Mouse (Mus musculus) intestine, postnatal 0 days (tissue): ENCODE results near the gene Lta. TPM values are rescaled to one million over a fixed set of nuclear protein-coding genes. Genes with fewer than 3 reads are reported as not detected.

Experiments
- ATAC-seq: fragments of 200-750 bp; cut with Nextera tagmentation; 2 replicates; pipeline ENCODE4 v1.8.0; 2017; ENCODE audit warnings: mild to moderate bottlenecking, moderate TSS enrichment, moderate library complexity
- H3K27ac ChIP-seq: fragments of 300-500 bp; sonication (generic); 2 replicates; pipeline ENCODE4 v1.5.1; 2014; ENCODE audit warnings: mild to moderate bottlenecking, low read depth, low read length, moderate library complexity
- H3K27me3 ChIP-seq: fragments of 300-500 bp; sonication (generic); replicated peaks from 2 replicates; pipeline ENCODE4 v1.6.1; 2014; ENCODE audit warnings: low read length, mixed read lengths; ENCODE audit not compliant: control insufficient read depth, insufficient read depth
- H3K36me3 ChIP-seq: fragments of 300-500 bp; sonication (generic); 2 replicates; pipeline ENCODE4 v1.6.1; 2014; ENCODE audit warnings: mild to moderate bottlenecking, moderate library complexity; ENCODE audit not compliant: control insufficient read depth, insufficient read depth
- H3K4me1 ChIP-seq: fragments of 300-500 bp; sonication (generic); replicated peaks from 2 replicates; pipeline ENCODE4 v1.6.1; 2014; ENCODE audit warnings: antibody characterized with exemption, low read length, mixed read lengths; ENCODE audit not compliant: control insufficient read depth, insufficient read depth
- H3K4me2 ChIP-seq: fragments of 300-500 bp; sonication (generic); replicated peaks from 2 replicates; pipeline ENCODE4 v1.6.1; 2014; ENCODE audit warnings: low read depth, mild to moderate bottlenecking, moderate library complexity
- H3K4me3 ChIP-seq: fragments of 300-500 bp; sonication (generic); 2 replicates; pipeline ENCODE4 v1.5.1; 2014; ENCODE audit warnings: low read depth, low read length
- H3K9ac ChIP-seq: fragments of 300-500 bp; sonication (generic); 2 replicates; pipeline ENCODE4 v1.6.1; 2014; ENCODE audit warnings: mild to moderate bottlenecking, low read depth, low read length
- H3K9me3 ChIP-seq: fragments of 300-500 bp; sonication (generic); 2 replicates; pipeline ENCODE4 v1.6.1; 2016; ENCODE audit warnings: mixed run types; ENCODE audit not compliant: control insufficient read depth
- CTCF ChIP-seq: sonication (generic); IDR thresholded peaks from 2 replicates; pipeline ENCODE4 v1.5.1; 2016; ENCODE audit warnings: low read depth, mild to moderate bottlenecking, control low read depth, antibody characterized with exemption, moderate library complexity
- WGBS: fragments of 180-500 bp; shearing (Covaris S2); extraction: QIAGEN DNeasy Blood & Tissue Kit; methylation state at CpG from one replicate; pipeline ENCODE4 v1.1.7; 2014; 5-methylcytosine and 5-hydroxymethylcytosine counted together
- polyA plus RNA-seq: library from polyadenylated mRNA; unstranded; fragments of >200 nt; fragmentation: Nextera tagmentation; extraction: Ambion mirVana; gene quantifications from 2 replicates; pipeline ENCODE4 v1.2.1, GENCODE M21; 2015

The Lta gene
- polyA plus RNA-seq, 1 experiment from 2014 or later = 0.10 TPM

- H3K9ac ChIP-seq = no peak overlapping the region
- no peak overlapping the region for H3K4me2 ChIP-seq
- ATAC-seq = 0 out of 2 replicates have a peak, but pooled peaks have one; percentile 25
- no peaks in the 10 kb centered on the region for H3K4me1 ChIP-seq
- H3K9me3 ChIP-seq = no peaks in the 10 kb centered on the region
- 46% methylated on average over 3 of the region's 3 CpGs for WGBS
- no peak overlapping the region for H3K4me3 ChIP-seq
- H3K27ac ChIP-seq = no peak overlapping the region
- no peaks in the 10 kb centered on the region for H3K27me3 ChIP-seq
- TF ChIP-seq CTCF = no peak
- no peaks in the 10 kb centered on the region for H3K36me3 ChIP-seq
Measured at GRCm38 (mm10) chr17:35210593-35210992, 5.4 kb upstream of the Lta start.

GRCm38 (mm10) chr17:35209785-35210535 is 4.8 kb upstream of the Lta start:
- Histone ChIP-seq H3K4me3 (no peak overlapping the region), H3K36me3 (no peaks in the 10 kb centered on the region), H3K27me3 (no peaks in the 10 kb centered on the region; the same call in 1 of the 2 replicates), H3K27ac (no peak overlapping the region), H3K9me3 (no peaks in the 10 kb centered on the region), H3K9ac (no peak overlapping the region), H3K4me2 (no peak overlapping the region), H3K4me1 (no peaks in the 10 kb centered on the region)
- no peak for ATAC-seq
- no peak for TF ChIP-seq CTCF
- WGBS = 76% methylated on average over 12 of the region's 12 CpGs

DNA sequence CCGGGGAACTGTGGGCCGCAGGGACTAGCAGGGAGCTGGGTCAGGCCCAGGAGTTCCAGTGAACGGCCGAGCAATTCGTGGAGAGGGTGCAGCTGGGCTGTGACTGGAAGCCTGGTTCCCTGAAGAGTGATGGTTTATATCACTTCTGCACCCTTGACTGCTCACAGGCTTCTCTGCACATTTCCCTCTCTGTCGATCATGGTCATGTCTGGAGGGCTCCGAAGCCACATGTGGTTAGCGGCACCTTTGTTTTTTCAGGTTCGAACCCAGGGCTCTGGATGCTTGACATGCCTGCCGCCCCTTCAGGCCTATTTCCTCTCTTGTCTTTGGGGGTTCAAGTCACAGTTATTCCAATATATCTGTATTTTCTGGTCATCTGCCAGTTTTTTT is 224 bp upstream of the Lta start:
- no peak for ATAC-seq

GRCm38 (mm10) chr17:35202442-35202841 is 2.7 kb downstream of the Lta start:
- Histone ChIP-seq H3K4me3 (no peak overlapping the region), H3K27ac (no peak overlapping the region), H3K4me2 (no peak overlapping the region), H3K36me3 (no peaks in the 10 kb centered on the region), H3K4me1 (no peaks in the 10 kb centered on the region), H3K9ac (no peak overlapping the region), H3K9me3 (no peaks in the 10 kb centered on the region), H3K27me3 (peaks cover 16% of the 10 kb centered on the region)
- WGBS = 71% methylated on average over 4 of the region's 4 CpGs
- ATAC-seq = no peak
- no peak for TF ChIP-seq CTCF

More for the DNA sequence above, 224 bp upstream of the Lta start:
- TF ChIP-seq CTCF = no peak
- peaks cover 16% of the 10 kb centered on the region for H3K27me3 ChIP-seq
- H3K27ac ChIP-seq = no peak overlapping the region
- no peaks in the 10 kb centered on the region for H3K36me3 ChIP-seq
- no peaks in the 10 kb centered on the region for H3K9me3 ChIP-seq
- no peak overlapping the region for H3K4me2 ChIP-seq
- H3K4me1 ChIP-seq = no peaks in the 10 kb centered on the region
- no peak overlapping the region for H3K9ac ChIP-seq
- WGBS = 62% methylated on average over 10 of the region's 10 CpGs
- H3K4me3 ChIP-seq = no peak overlapping the region

GRCm38 (mm10) chr17:35201787-35202186 is 3.4 kb downstream of the Lta start, which contains the start of gene Tnf:
Tnf (minus strand) TSS chr17:35202007.
- Histone ChIP-seq H3K4me1 (no peaks in the 10 kb centered on the region), H3K9me3 (no peaks in the 10 kb centered on the region), H3K4me2 (peak within 1 kb of the TSS; percentile 45), H3K4me3 (0 out of 2 replicates have a peak within 1 kb of the TSS, but pooled peaks have one; percentile 9), H3K27ac (no peak within 1 kb of the TSS), H3K9ac (0 out of 2 replicates have a peak within 1 kb of the TSS, but pooled peaks have one; percentile 26), H3K36me3 (no peaks in the 10 kb centered on the region), H3K27me3 (peaks cover 16% of the 10 kb centered on the region)
- no peak for TF ChIP-seq CTCF
- WGBS = 24% methylated on average over 13 of the region's 13 CpGs
- ATAC-seq = no peak

DNA sequence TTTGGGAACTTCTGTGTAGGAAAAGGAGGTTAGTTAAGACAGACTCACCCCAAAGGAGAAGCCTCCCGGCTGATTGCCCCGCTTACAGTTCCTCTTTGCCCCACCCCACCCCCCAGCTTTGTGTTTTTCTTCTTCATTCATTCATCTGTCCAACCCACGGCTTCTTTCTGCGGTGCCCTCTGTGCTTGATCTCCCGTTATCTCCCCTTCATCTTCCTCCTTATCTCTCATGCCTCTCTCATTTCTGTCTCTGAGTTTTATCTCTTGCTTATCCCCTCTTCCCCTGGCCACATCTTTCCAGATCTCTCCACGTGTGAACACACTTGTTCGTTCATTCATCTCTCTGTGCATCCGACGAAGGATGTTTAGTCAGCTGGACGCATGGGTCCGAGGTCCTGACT is 4.0 kb downstream of the Lta start:
- H3K36me3 ChIP-seq = no peaks in the 10 kb centered on the region
- H3K9me3 ChIP-seq = no peaks in the 10 kb centered on the region
- no peak for TF ChIP-seq CTCF
- H3K4me1 ChIP-seq = no peaks in the 10 kb centered on the region
- H3K4me3 ChIP-seq = 0 out of 2 replicates have a peak overlapping the region, but pooled peaks have one; percentile 9
- H3K4me2 ChIP-seq = no peak overlapping the region
- no peak overlapping the region for H3K9ac ChIP-seq
- ATAC-seq = no peak
- 61% methylated on average over 11 of the region's 11 CpGs for WGBS
- H3K27me3 ChIP-seq = peaks cover 20% of the 10 kb centered on the region
- no peak overlapping the region for H3K27ac ChIP-seq
